ENCODE assay signal across 26 mouse cellular contexts in genomic region chr1:43803906-43804474, GRCm38 (mm10).
"Had no signal": no experiment of that assay in that cellular context is flagged by ENCODE, and none has a peak within 500 bp of the region (broad histone marks: within the 10 kb centered on the region; RNA-seq: fewer than 3 reads in every experiment).

No protein-coding gene starts in this region.

- H3K4me3 ChIP-seq: gastrocnemius, adult 2 months; heart, embryonic 13.5 days; heart, embryonic 15.5 days; intestine, embryonic 15.5 days; layer of hippocampus, adult 2 months; limb, embryonic 13.5 days; limb, embryonic 15.5 days; liver, embryonic 12.5 days had no signal

- H3K9me3 ChIP-seq: heart, embryonic 13.5 days; heart, embryonic 15.5 days; intestine, embryonic 15.5 days; limb, embryonic 13.5 days; limb, embryonic 15.5 days; liver, embryonic 12.5 days had no signal

- H3K27me3 ChIP-seq: heart, embryonic 13.5 days; heart, embryonic 15.5 days; intestine, embryonic 15.5 days; limb, embryonic 13.5 days; limb, embryonic 15.5 days; liver, embryonic 12.5 days had no signal

- H3K36me3 ChIP-seq: heart, embryonic 15.5 days; intestine, embryonic 15.5 days had no signal

- H3K9ac ChIP-seq: heart, embryonic 13.5 days; heart, embryonic 15.5 days; hindbrain, embryonic 14.5 days; intestine, embryonic 15.5 days; limb, embryonic 13.5 days; limb, embryonic 15.5 days; liver, embryonic 12.5 days had no signal

- DNase-seq: gastrocnemius, adult 2 months; gastrocnemius, postnatal 10 days; gastrocnemius, postnatal 25 days; heart, adult 18-20 months; heart, postnatal 14 days; heart, postnatal 36 days; kidney, adult 18-20 months; kidney, adult 8-10 months; kidney, postnatal 10 days; kidney, postnatal 25 days; kidney, postnatal 4 days; layer of hippocampus, adult 9-11 months; layer of hippocampus, postnatal 36 days; left cerebral cortex, postnatal 4 days had no signal

- ATAC-seq: hindbrain, embryonic 16.5 days; inflammation-experienced regulatory T-cells, adult 6 months; intestine, embryonic 15.5 days; intestine, postnatal 0 days; liver, embryonic 12.5 days had no signal

- H3K27ac ChIP-seq: gastrocnemius, adult 2 months; heart, embryonic 13.5 days; heart, embryonic 15.5 days; hindbrain, embryonic 14.5 days; intestine, embryonic 15.5 days; layer of hippocampus, adult 2 months; limb, embryonic 13.5 days; limb, embryonic 15.5 days; liver, embryonic 12.5 days had no signal

- H3K4me2 ChIP-seq: heart, embryonic 11.5 days; heart, embryonic 13.5 days; heart, embryonic 15.5 days; hindbrain, embryonic 14.5 days; intestine, embryonic 15.5 days; limb, embryonic 13.5 days; limb, embryonic 15.5 days; liver, embryonic 12.5 days had no signal

- H3K4me1 ChIP-seq: heart, embryonic 15.5 days; intestine, embryonic 15.5 days; limb, embryonic 15.5 days had no signal
